Mouse (Mus musculus): Measurements from ENCODE around the gene Gbf1.

DNA sequence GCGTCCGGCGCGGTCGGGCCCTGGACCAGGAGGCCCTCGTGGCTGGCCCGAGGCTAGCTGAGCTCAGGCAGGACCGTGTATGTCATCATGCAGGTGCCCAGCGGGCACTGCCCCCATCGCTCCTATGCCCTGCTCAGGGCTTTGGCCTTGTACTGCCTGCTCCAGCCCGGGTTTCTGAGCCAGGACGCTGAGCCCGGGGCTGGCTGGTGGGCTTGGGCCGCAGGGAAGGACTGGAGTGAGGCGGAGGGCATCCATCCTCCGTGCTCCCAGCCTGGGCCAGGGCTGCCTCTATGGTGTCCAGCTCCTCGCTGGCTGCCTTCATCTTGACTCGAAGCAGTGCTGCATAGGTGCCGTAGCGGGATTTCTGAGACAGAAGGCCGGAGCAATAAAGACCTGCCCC, 160.3 kb downstream of the Gbf1 start:
- TF ChIP-seq MAX (IDR thresholded peaks at IDR 0.05), result no peak
- TF ChIP-seq CTCF (IDR thresholded peaks at IDR 0.05; ENCODE audit: control insufficient read depth, insufficient read depth, insufficient read length), result no peak
- TF ChIP-seq USF1 (IDR thresholded peaks at IDR 0.05; ENCODE audit: low read depth), result no peak
- no peak for TF ChIP-seq MYOG (IDR thresholded peaks at IDR 0.05; ENCODE audit: control insufficient read depth, extremely low read depth, insufficient read length)
- TF ChIP-seq FOSL1 (IDR thresholded peaks at IDR 0.05; ENCODE audit: insufficient read depth, low read length, poor library complexity, severe bottlenecking), result no peak
- no peak for TF ChIP-seq CEBPB (IDR thresholded peaks at IDR 0.05; ENCODE audit: low read depth)
- no peak for TF ChIP-seq MYOD1 (IDR thresholded peaks at IDR 0.05; ENCODE audit: control insufficient read depth, insufficient read length, low read depth)
